Mouse (Mus musculus) intestine, embryonic 16.5 days (tissue): Measurements from ENCODE around the gene Gja4. TPM values are rescaled to one million over a fixed set of nuclear protein-coding genes. Genes with fewer than 3 reads are reported as not detected.

Source experiments
- ATAC-seq: fragments of 200-750 bp; cut with Nextera tagmentation; 2 replicates; pipeline ENCODE4 v1.8.0; 2017; ENCODE audit warnings: moderate TSS enrichment, moderate library complexity
- H3K27ac ChIP-seq: fragments of 300-500 bp; sonication (generic); 2 replicates; pipeline ENCODE4 v1.5.1; 2014; ENCODE audit warnings: mild to moderate bottlenecking, low read length
- H3K27me3 ChIP-seq: fragments of 300-500 bp; sonication (generic); replicated peaks from 2 replicates; pipeline ENCODE4 v1.6.1; 2014; ENCODE audit warnings: low read length, control low read depth, mixed read lengths; ENCODE audit not compliant: control insufficient read depth, insufficient read depth
- H3K36me3 ChIP-seq: fragments of 300-500 bp; sonication (generic); 2 replicates; pipeline ENCODE4 v1.6.1; 2014; ENCODE audit warnings: low read length, control low read depth; ENCODE audit not compliant: control insufficient read depth, insufficient read depth
- H3K4me1 ChIP-seq: fragments of 300-500 bp; sonication (generic); 2 replicates; pipeline ENCODE4 v1.6.1; 2014; ENCODE audit warnings: low read length, control low read depth, mixed read lengths; ENCODE audit not compliant: control insufficient read depth, insufficient read depth
- H3K4me2 ChIP-seq: fragments of 300-500 bp; sonication (generic); 2 replicates; pipeline ENCODE4 v1.6.1; 2014; ENCODE audit warnings: low read depth, low read length, control low read depth
- H3K4me3 ChIP-seq: fragments of 300-500 bp; sonication (generic); 2 replicates; pipeline ENCODE4 v1.5.1; 2014; ENCODE audit warnings: mild to moderate bottlenecking, low read length
- H3K9ac ChIP-seq: fragments of 300-500 bp; sonication (generic); 2 replicates; pipeline ENCODE4 v1.6.1; 2014; ENCODE audit warnings: low read depth, low read length
- H3K9me3 ChIP-seq: fragments of 300-500 bp; sonication (generic); 2 replicates; pipeline ENCODE4 v1.6.1; 2016; ENCODE audit warnings: low read length, control low read depth; ENCODE audit not compliant: control insufficient read depth
- WGBS: fragments of 180-500 bp; shearing (Covaris S2); extraction: QIAGEN DNeasy Blood & Tissue Kit; methylation state at CpG from one replicate; pipeline ENCODE4 v1.1.7; 2014; 5-methylcytosine and 5-hydroxymethylcytosine counted together
- polyA plus RNA-seq: library from polyadenylated mRNA; unstranded; fragments of >200 nt; fragmentation: Nextera tagmentation; extraction: Ambion mirVana; gene quantifications from 2 replicates; pipeline ENCODE4 v1.2.1, GENCODE M21; 2015

Gene Gja4
- 17.2 and 17.9 TPM in 2 replicates for polyA plus RNA-seq

DNA sequence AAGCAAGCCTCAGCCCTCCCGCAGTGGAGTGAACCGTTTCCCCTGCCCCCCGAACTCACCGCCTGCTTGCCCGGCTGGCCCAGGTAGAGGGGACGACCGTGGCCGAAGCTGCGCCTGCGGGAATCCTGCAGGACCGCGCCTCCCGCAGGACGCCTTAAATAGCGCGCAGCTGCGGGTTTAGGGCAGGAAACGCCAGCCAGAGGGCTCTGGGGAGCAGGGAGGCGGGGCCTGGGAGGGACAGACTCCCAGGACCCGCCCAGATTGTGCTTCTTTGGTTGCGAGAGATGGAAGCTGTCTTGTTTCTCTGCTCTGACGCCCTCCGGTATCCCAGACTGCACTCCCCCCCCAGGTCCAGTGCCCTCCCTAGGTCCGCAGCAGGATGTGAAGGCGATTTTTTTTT, at the start of gene Gja4:
TSS of gene Gja4 (minus strand) at position 179 of the 400 bp plus-strand sequence.
- 0 out of 2 replicates have a peak, but pooled peaks cover 4% of the 10 kb centered on the region for H3K4me1 ChIP-seq
- H3K9ac ChIP-seq, result peak within 1 kb of the TSS; percentile 65
- ATAC-seq, result peak; percentile 90
- no peaks in the 10 kb centered on the region for H3K36me3 ChIP-seq
- no peak within 1 kb of the TSS for H3K27ac ChIP-seq
- peak within 1 kb of the TSS; percentile 53 for H3K4me3 ChIP-seq
- under 1% methylated on average over 25 of the region's 25 CpGs for WGBS
- peak within 1 kb of the TSS; percentile 95 for H3K4me2 ChIP-seq
- H3K9me3 ChIP-seq, result no peaks in the 10 kb centered on the region
- H3K27me3 ChIP-seq, result peaks cover 21% of the 10 kb centered on the region

DNA sequence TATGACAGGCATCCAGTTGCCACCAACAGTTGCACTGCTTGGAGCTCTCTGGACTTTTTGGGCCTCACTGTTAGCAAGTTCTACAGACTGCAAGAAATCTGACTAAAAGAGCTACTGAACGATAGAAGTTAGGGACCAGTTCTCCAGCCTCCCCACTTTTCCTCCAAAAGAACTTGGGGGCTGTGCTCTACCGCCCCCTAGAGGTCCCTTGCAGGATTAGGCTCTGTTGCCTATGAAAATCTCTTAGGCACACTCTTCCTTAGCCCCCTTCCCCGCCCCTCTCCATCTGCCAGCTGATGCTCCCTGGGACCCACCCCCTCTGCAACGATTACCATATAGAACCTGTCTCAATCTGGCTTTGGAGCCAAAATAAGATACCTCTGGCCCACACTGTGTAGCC, 49.5 kb upstream of the Gja4 start:
- WGBS, result 62% methylated on average over 4 of the region's 4 CpGs
- no peaks in the 10 kb centered on the region for H3K4me1 ChIP-seq
- no peak overlapping the region for H3K4me3 ChIP-seq
- H3K36me3 ChIP-seq, result no peaks in the 10 kb centered on the region
- H3K27me3 ChIP-seq, result no peaks in the 10 kb centered on the region
- H3K9ac ChIP-seq, result no peak overlapping the region
- no peak overlapping the region for H3K4me2 ChIP-seq
- ATAC-seq, result no peak
- no peaks in the 10 kb centered on the region for H3K9me3 ChIP-seq
- H3K27ac ChIP-seq, result no peak overlapping the region

DNA sequence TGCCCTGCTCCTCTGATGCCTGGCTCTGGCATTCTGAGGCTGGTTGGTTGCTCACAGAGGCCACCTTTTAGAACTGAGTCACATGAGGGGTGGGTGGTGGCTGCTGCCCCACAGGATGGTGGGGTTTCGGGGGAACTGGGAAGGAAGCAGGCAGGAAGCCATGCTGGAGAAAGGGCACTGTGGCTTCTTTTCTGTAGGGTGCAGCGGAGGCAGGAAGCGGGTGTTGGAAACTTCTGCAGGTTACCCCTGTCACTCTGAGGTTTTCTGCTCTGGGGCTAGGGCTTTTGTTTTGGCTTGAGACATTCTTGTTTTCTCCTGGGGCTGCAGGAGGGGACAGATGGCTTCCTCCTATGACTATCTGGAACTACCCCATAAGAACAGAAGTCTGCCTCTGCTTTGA, 48.7 kb upstream of the Gja4 start:
- H3K4me2 ChIP-seq, result no peak overlapping the region
- H3K4me1 ChIP-seq, result peaks cover 6% of the 10 kb centered on the region; the same call in 1 of the 2 replicates
- no peaks in the 10 kb centered on the region for H3K36me3 ChIP-seq
- no peak for ATAC-seq
- H3K27ac ChIP-seq, result no peak overlapping the region
- no peaks in the 10 kb centered on the region for H3K27me3 ChIP-seq
- no peak overlapping the region for H3K4me3 ChIP-seq
- no peaks in the 10 kb centered on the region for H3K9me3 ChIP-seq
- H3K9ac ChIP-seq, result no peak overlapping the region
- 83% methylated on average over 3 of the region's 3 CpGs for WGBS

DNA sequence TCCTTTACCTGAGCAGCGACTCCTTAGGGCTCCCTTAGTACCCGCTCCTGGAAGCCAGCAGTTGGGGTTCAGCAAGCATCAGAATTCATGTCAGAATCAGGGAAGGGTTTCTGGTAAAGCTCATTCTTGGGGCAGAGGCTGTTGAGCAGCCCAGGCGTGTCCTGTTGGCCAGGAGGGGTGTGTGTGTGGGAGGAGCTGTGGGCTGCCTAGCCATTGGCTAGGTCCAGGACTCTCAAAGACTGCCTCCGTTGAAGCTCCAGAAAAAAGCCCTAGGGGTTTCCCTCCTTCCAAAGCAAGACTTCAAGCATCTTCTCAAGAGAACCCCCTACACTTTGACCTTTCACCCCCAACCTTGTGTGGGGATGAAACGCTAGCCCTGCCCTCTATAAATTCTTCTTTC, 44.2 kb upstream of the Gja4 start, which contains the start of gene Gjb5:
TSS of gene Gjb5 (minus strand) at position 164 of the 400 bp plus-strand sequence.
- no peaks in the 10 kb centered on the region for H3K27me3 ChIP-seq
- no peak for ATAC-seq
- no peaks in the 10 kb centered on the region for H3K9me3 ChIP-seq
- H3K4me3 ChIP-seq, result no peak within 1 kb of the TSS
- peaks cover 11% of the 10 kb centered on the region; the same call in 1 of the 2 replicates for H3K4me1 ChIP-seq
- no peak within 1 kb of the TSS for H3K27ac ChIP-seq
- H3K4me2 ChIP-seq, result no peak within 1 kb of the TSS
- WGBS, result 15% methylated on average over 5 of the region's 5 CpGs
- no peak within 1 kb of the TSS for H3K9ac ChIP-seq
- H3K36me3 ChIP-seq, result no peaks in the 10 kb centered on the region

DNA sequence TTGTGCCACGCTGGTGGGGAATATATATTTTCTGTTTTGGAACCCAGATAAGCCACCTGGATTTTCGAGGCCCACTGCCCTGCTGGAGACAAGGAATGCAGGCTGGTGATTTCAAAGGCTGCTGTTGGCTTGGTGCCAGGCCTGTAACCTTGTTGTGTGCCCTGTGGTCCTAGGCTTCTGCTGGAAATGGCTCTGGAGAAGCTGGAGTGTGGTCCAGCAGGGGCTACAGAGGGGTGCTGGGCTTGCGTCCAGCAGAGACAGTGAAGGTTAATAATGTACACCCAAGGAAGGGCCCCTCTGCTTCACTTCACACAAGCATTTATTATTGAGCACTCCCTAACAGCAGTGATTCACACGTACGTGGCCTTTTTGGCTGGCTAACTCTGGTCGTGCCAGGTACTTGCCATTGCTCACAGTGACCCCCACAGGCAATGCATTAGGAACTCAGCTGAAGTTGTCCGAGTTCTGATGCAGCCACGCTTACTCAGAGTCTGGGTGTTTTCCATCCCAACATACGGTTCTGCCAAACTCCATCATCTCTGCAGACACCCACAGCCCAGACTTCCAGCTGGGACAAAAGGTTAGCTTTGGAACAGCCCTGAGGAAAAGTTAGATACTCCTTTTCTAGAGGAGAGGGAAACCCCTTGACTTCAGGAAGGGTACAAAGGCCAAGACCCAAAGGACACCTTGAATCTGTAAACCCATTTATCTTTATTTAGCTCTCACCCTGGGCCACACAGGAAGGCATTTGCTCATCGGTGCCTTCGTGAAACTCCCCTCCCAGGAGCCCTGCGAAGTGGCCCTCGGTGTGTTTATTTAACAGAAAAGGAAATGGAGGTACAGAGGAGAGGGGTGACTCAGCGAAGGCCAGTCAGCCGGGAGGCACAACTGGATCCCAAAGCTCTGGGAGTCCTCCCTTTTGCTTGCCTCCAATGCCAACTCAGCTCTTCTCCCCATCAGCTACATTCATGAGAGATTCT, 41.0 kb upstream of the Gja4 start:
- no peaks in the 10 kb centered on the region for H3K27me3 ChIP-seq
- ATAC-seq, result no peak
- 41% methylated on average over 15 of the region's 15 CpGs for WGBS
- H3K27ac ChIP-seq, result no peak overlapping the region
- no peaks in the 10 kb centered on the region for H3K36me3 ChIP-seq
- H3K4me2 ChIP-seq, result no peak overlapping the region
- H3K9me3 ChIP-seq, result no peaks in the 10 kb centered on the region
- H3K4me3 ChIP-seq, result no peak overlapping the region
- peaks cover 11% of the 10 kb centered on the region; the same call in 1 of the 2 replicates for H3K4me1 ChIP-seq
- no peak overlapping the region for H3K9ac ChIP-seq

DNA sequence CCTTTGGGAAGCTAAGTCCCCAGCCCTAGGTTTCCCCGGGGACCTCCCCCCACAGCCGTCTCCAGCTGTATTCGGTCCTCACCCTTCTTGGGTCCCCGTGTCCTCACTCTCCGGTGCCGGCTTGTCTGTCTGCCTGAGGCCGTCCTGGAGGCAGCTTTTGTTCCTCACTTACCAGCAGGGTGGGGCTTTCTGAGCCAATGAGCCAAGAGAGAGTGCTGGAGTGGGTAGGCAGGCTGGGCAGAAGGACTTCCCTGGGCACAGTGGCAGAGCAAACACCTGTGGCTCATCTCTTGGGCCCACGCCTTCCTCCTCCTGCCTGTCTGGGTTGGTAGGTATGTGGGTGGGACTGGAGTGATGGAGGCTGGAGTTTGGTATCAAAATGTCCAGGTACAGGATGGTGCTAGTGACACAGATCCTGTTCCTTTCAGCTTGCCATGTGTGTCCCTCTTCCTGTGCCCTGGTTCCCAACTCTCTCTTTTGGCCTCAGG, 40.2 kb upstream of the Gja4 start, which contains the start of gene Gjb4:
TSS of gene Gjb4 (minus strand) at position 131 of the 488 bp plus-strand sequence.
- WGBS, result 47% methylated on average over 8 of the region's 8 CpGs
- H3K27ac ChIP-seq, result no peak within 1 kb of the TSS
- H3K9ac ChIP-seq, result no peak within 1 kb of the TSS

DNA sequence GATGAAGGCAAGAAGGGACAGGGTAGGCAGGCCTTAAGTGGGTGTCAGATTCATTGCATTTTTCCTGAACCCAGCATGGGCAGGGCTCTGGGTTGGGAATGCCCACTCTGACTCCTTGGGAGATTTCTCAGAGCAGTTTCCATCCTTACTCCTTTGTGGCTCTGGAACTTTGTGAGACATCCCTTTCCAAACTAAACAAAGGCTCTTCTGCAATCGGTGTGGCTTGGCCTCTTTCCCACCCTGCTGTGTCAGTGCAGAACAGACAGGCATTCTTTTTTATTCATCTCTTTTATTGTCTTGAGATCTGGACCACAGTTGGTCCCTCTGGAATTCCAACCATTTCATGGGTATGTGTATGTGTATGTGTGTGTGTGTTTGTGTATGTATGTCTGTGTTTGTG, 38.8 kb upstream of the Gja4 start:
- 32% methylated on average over 1 of the region's 1 CpGs for WGBS
- Histone ChIP-seq H3K27me3 (no peaks in the 10 kb centered on the region), H3K4me2 (no peak overlapping the region), H3K36me3 (no peaks in the 10 kb centered on the region), H3K4me3 (no peak overlapping the region), H3K4me1 (peaks cover 5% of the 10 kb centered on the region; the same call in 1 of the 2 replicates), H3K9me3 (no peaks in the 10 kb centered on the region), H3K27ac (no peak overlapping the region), H3K9ac (no peak overlapping the region)
- no peak for ATAC-seq

More for the DNA sequence above, 40.2 kb upstream of the Gja4 start, which contains the start of gene Gjb4:
- ATAC-seq, result no peak
- Histone ChIP-seq H3K27me3 (no peaks in the 10 kb centered on the region), H3K9me3 (no peaks in the 10 kb centered on the region), H3K4me1 (peaks cover 11% of the 10 kb centered on the region; the same call in 1 of the 2 replicates), H3K4me2 (no peak within 1 kb of the TSS), H3K4me3 (no peak within 1 kb of the TSS), H3K36me3 (no peaks in the 10 kb centered on the region)

DNA sequence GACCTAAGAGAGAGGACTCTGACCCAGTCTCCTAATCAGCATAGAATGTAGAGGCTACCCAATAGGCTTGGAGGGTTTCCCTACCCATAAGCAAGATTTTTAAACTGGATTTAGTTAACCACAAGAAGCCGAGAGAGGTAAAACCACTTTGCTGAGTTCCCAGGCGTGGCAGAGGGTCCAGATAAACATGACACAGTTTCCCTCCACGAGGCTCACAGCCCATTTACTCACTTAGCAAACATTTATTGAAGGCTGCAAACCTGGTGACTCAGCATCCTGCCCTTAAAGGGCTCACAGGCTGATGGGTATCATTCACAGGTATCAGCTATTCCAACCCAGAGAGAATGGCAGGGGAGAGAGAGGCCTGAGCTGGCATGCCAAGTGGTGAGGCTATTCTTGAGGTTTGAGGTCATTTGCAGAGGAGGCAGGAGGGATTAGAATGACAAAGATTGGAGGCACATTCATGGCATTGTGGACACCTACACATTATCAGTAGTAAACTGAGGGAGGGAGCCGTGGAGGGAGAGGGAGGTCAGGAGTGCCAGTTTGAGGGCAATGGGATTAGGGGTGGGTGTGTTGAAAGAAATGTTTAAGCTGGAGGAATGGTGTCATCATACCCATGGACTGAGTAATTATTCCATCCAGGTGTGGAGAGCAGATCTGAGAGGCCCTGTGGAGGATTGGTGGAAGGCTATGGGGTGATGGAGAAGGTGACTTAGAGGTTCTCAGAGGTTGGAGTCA, 35.9 kb upstream of the Gja4 start:
- Histone ChIP-seq H3K9me3 (no peaks in the 10 kb centered on the region), H3K27me3 (no peaks in the 10 kb centered on the region), H3K4me3 (no peak overlapping the region), H3K4me1 (peaks cover 4% of the 10 kb centered on the region; the same call in 1 of the 2 replicates), H3K36me3 (no peaks in the 10 kb centered on the region), H3K4me2 (no peak overlapping the region), H3K27ac (no peak overlapping the region), H3K9ac (no peak overlapping the region)
- WGBS, result 48% methylated on average over 4 of the region's 4 CpGs
- ATAC-seq, result no peak

DNA sequence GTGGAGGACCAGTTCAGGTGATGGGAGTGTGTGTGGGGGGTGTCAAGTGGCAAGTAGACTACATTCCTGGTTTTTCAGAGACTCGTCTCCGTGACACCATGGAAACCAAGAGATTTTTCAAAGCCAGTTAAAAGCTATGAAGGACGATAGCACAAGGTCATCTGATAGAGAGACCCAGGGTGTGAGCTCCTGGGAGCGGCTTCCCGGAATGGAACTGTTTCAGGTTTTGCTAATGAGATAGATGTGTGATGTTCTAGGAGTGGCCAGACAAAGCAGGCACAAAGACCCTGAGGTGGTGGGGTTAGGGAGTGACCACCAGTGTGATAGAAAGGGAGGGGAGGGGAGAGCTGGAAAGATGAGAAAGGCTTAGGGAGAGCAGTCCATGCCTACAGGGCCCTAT, 31.2 kb upstream of the Gja4 start:
- WGBS, result 62% methylated on average over 5 of the region's 5 CpGs
- no peak overlapping the region for H3K9ac ChIP-seq
- no peak for ATAC-seq
- no peak overlapping the region for H3K4me3 ChIP-seq
- no peaks in the 10 kb centered on the region for H3K4me1 ChIP-seq
- no peak overlapping the region for H3K4me2 ChIP-seq
- H3K27ac ChIP-seq, result no peak overlapping the region
- H3K36me3 ChIP-seq, result no peaks in the 10 kb centered on the region
- no peaks in the 10 kb centered on the region for H3K27me3 ChIP-seq
- no peaks in the 10 kb centered on the region for H3K9me3 ChIP-seq
